Mouse (Mus musculus) lung, adult 2 months (tissue): Measurements from ENCODE around the gene 4930402F06Rik. TPM values are rescaled to one million over a fixed set of nuclear protein-coding genes. Genes with fewer than 3 reads are reported as not detected.

Experiments used
- DNase-seq: peaks from one replicate; pipeline ENCODE4 v3.0.0; 2022
- H3K4me1 ChIP-seq: fragments of 200-500 bp; 2 replicates; pipeline ENCODE4 v1.6.1; 2011; ENCODE audit warnings: low read length; ENCODE audit not compliant: control insufficient read depth, insufficient read depth
- H3K4me3 ChIP-seq: fragments of 200-500 bp; replicated peaks from 2 replicates; pipeline ENCODE3; 2011; ENCODE audit warnings: low read depth, mild to moderate bottlenecking, control low read depth, low read length; ENCODE audit errors: extremely low read depth
- CTCF ChIP-seq: fragments of 200-500 bp; IDR thresholded peaks from 2 replicates; pipeline ENCODE4 v1.5.1; 2011; ENCODE audit warnings: mild to moderate bottlenecking, low read length, control low read depth; ENCODE audit not compliant: insufficient read depth
- POLR2A ChIP-seq: fragments of 200-500 bp; IDR thresholded peaks from 2 replicates; pipeline ENCODE4 v1.6.1; 2011; ENCODE audit warnings: low read depth, mild to moderate bottlenecking, control low read depth, low read length, borderline replicate concordance; ENCODE audit errors: extremely low read depth
- WGBS: fragments of 180-500 bp; shearing (Covaris S2); methylation state at CpG from one replicate; pipeline ENCODE4 v1.1.7; 2018; 5-methylcytosine and 5-hydroxymethylcytosine counted together
- polyA plus RNA-seq: library from polyadenylated mRNA; depleted of rRNA; stranded (reverse); fragments of >200 nt; gene quantifications from 2 replicates; pipeline ENCODE4 v1.2.3, GENCODE M21; 2012

4930402F06Rik gene
- polyA plus RNA-seq, 1 experiment: not detected

- 79% methylated on average over 6 of the region's 6 CpGs for WGBS
- Histone ChIP-seq H3K4me3 (no peak overlapping the region), H3K4me1 (peaks cover 13% of the 10 kb centered on the region; the same call in 1 of the 2 replicates)
- no peak for DNase-seq
- no peak for TF ChIP-seq CTCF
- TF ChIP-seq POLR2A: no peak
Measured at GRCm38 (mm10) chr2:35434576-35435123, 37.7 kb upstream of the 4930402F06Rik start.

- TF ChIP-seq CTCF: no peak
- TF ChIP-seq POLR2A: 0 out of 2 replicates have a peak, but pooled peaks have one; percentile 27
- Histone ChIP-seq H3K4me3 (no peak overlapping the region), H3K4me1 (peaks cover 13% of the 10 kb centered on the region; the same call in 1 of the 2 replicates)
- 36% methylated on average over 4 of the region's 4 CpGs for WGBS
- no peak for DNase-seq
Measured at GRCm38 (mm10) chr2:35433428-35433827, 36.5 kb upstream of the 4930402F06Rik start.

- TF ChIP-seq POLR2A: peak; percentile 53; the same call in 1 of the 2 replicates
- TF ChIP-seq CTCF: no peak
- 12% methylated on average over 7 of the region's 7 CpGs for WGBS
- Histone ChIP-seq H3K4me3 (peak overlapping the region; percentile 59), H3K4me1 (peaks cover 13% of the 10 kb centered on the region; the same call in 1 of the 2 replicates)
- peak; percentile 38 for DNase-seq
Measured at GRCm38 (mm10) chr2:35432472-35432871, 35.5 kb upstream of the 4930402F06Rik start.

GRCm38 (mm10) chr2:35432011-35432410, 35.0 kb upstream of the 4930402F06Rik start:
- H3K4me3 ChIP-seq: peak overlapping the region; percentile 59

GRCm38 (mm10) chr2:35430806-35431205, 33.8 kb upstream of the 4930402F06Rik start:
- H3K4me1 ChIP-seq: peaks cover 13% of the 10 kb centered on the region; the same call in 1 of the 2 replicates
- WGBS: 85% methylated on average over 8 of the region's 8 CpGs
- H3K4me3 ChIP-seq: no peak overlapping the region
- DNase-seq: no peak
- TF ChIP-seq POLR2A: no peak
- TF ChIP-seq CTCF: no peak

More at GRCm38 (mm10) chr2:35432011-35432410, 35.0 kb upstream of the 4930402F06Rik start:
- peak; percentile 23 for DNase-seq
- peaks cover 13% of the 10 kb centered on the region; the same call in 1 of the 2 replicates for H3K4me1 ChIP-seq
- no peak; the same call in 1 of the 2 replicates for TF ChIP-seq POLR2A
- no peak for TF ChIP-seq CTCF
- 7% methylated on average over 7 of the region's 7 CpGs for WGBS

- TF ChIP-seq POLR2A (no peak), CTCF (no peak)
- H3K4me1 ChIP-seq: peaks cover 12% of the 10 kb centered on the region; the same call in 1 of the 2 replicates
- DNase-seq: no peak
- H3K4me3 ChIP-seq: no peak overlapping the region
- WGBS: 63% methylated on average over 4 of the region's 4 CpGs
Measured at GRCm38 (mm10) chr2:35428615-35429300, 31.8 kb upstream of the 4930402F06Rik start.

- Histone ChIP-seq H3K4me3 (no peak overlapping the region), H3K4me1 (peaks cover 2% of the 10 kb centered on the region; the same call in 1 of the 2 replicates)
- 31% methylated on average over 2 of the region's 2 CpGs for WGBS
- DNase-seq: no peak
- TF ChIP-seq CTCF (no peak), POLR2A (no peak)
Measured at GRCm38 (mm10) chr2:35427559-35427958, 30.6 kb upstream of the 4930402F06Rik start.

GRCm38 (mm10) chr2:35423711-35424339, 26.9 kb upstream of the 4930402F06Rik start:
- WGBS: 90% methylated on average over 1 of the region's 1 CpGs
- H3K4me3 ChIP-seq: no peak overlapping the region
- no peak for DNase-seq
- H3K4me1 ChIP-seq: no peaks in the 10 kb centered on the region; the same call in 1 of the 2 replicates
- TF ChIP-seq POLR2A (no peak), CTCF (no peak)

- DNase-seq: no peak
Measured at GRCm38 (mm10) chr2:35422384-35422783, 25.4 kb upstream of the 4930402F06Rik start.

GRCm38 (mm10) chr2:35420681-35421080, 23.7 kb upstream of the 4930402F06Rik start:
- TF ChIP-seq CTCF (no peak), POLR2A (no peak)
- DNase-seq: no peak
- no peaks in the 10 kb centered on the region for H3K4me1 ChIP-seq
- H3K4me3 ChIP-seq: no peak overlapping the region
- 46% methylated on average over 1 of the region's 1 CpGs for WGBS

More at GRCm38 (mm10) chr2:35422384-35422783, 25.4 kb upstream of the 4930402F06Rik start:
- no peak for TF ChIP-seq POLR2A
- no peak for TF ChIP-seq CTCF
- 64% methylated on average over 3 of the region's 3 CpGs for WGBS
- no peak overlapping the region for H3K4me3 ChIP-seq
- H3K4me1 ChIP-seq: no peaks in the 10 kb centered on the region
